Mouse (Mus musculus): ENCODE data around the gene Ppp2r5d.
A peak's percentile ranks its signal among the peaks of the same experiment; 100 is the strongest.

Gene Ppp2r5d

GRCm38 (mm10) chr17:46682654-46683389 lies 22.1 kb downstream of the Ppp2r5d start:
- ATAC-seq (ENCODE audit: insufficient number of reproducible peaks, low FRiP score, low TSS enrichment): no peak

GRCm38 (mm10) chr17:46681466-46682118 lies 23.3 kb downstream of the Ppp2r5d start:
- no peak for ATAC-seq (ENCODE audit: insufficient number of reproducible peaks, low FRiP score, low TSS enrichment)

- ATAC-seq (ENCODE audit: insufficient number of reproducible peaks, low FRiP score, low TSS enrichment): peak; percentile 88
Measured at GRCm38 (mm10) chr17:46680760-46681373, 24.0 kb downstream of the Ppp2r5d start, which contains the start of gene Klhdc3. Gene Klhdc3 (minus strand): TSS chr17:46680914.

GRCm38 (mm10) chr17:46679843-46680759 lies 24.8 kb downstream of the Ppp2r5d start:
- ATAC-seq (ENCODE audit: insufficient number of reproducible peaks, low FRiP score, low TSS enrichment): no peak; the same call in 1 of the 2 replicates

GRCm38 (mm10) chr17:46678911-46679310 lies 26.0 kb downstream of the Ppp2r5d start:
- ATAC-seq (ENCODE audit: insufficient number of reproducible peaks, low FRiP score, low TSS enrichment): no peak

GRCm38 (mm10) chr17:46678416-46678815 lies 26.5 kb downstream of the Ppp2r5d start, which contains the start of gene Mea1:
Gene Mea1 (plus strand): TSS chr17:46678793.
- no peak for ATAC-seq (ENCODE audit: insufficient number of reproducible peaks, low FRiP score, low TSS enrichment)

- peak; percentile 4; the same call in 1 of the 2 replicates for ATAC-seq (ENCODE audit: insufficient number of reproducible peaks, low FRiP score, low TSS enrichment)
Measured at GRCm38 (mm10) chr17:46674530-46675283, 30.2 kb downstream of the Ppp2r5d start.

- peak; percentile 87 for ATAC-seq (ENCODE audit: insufficient number of reproducible peaks, low FRiP score, low TSS enrichment)
Measured at GRCm38 (mm10) chr17:46673850-46674529, 30.9 kb downstream of the Ppp2r5d start, which contains the start of gene Rrp36. Gene Rrp36 (minus strand): TSS chr17:46674352.

GRCm38 (mm10) chr17:46669911-46670310 lies 35.0 kb downstream of the Ppp2r5d start:
- no peak for ATAC-seq (ENCODE audit: insufficient number of reproducible peaks, low FRiP score, low TSS enrichment)

GRCm38 (mm10) chr17:46667712-46668111 lies 37.2 kb downstream of the Ppp2r5d start:
- no peak for ATAC-seq (ENCODE audit: insufficient number of reproducible peaks, low FRiP score, low TSS enrichment)

GRCm38 (mm10) chr17:46662730-46663129 lies 42.2 kb downstream of the Ppp2r5d start:
- ATAC-seq (ENCODE audit: insufficient number of reproducible peaks, low FRiP score, low TSS enrichment): peak; percentile 71

GRCm38 (mm10) chr17:46661981-46662380 lies 42.9 kb downstream of the Ppp2r5d start:
- ATAC-seq (ENCODE audit: insufficient number of reproducible peaks, low FRiP score, low TSS enrichment): no peak

- peak; percentile 59; the same call in 1 of the 2 replicates for ATAC-seq (ENCODE audit: insufficient number of reproducible peaks, low FRiP score, low TSS enrichment)
Measured at GRCm38 (mm10) chr17:46661351-46661750, 43.6 kb downstream of the Ppp2r5d start.

GRCm38 (mm10) chr17:46656054-46656453 lies 48.9 kb downstream of the Ppp2r5d start:
- ATAC-seq (ENCODE audit: insufficient number of reproducible peaks, low FRiP score, low TSS enrichment): no peak

GRCm38 (mm10) chr17:46651755-46652547 lies 53.0 kb downstream of the Ppp2r5d start:
- ATAC-seq (ENCODE audit: insufficient number of reproducible peaks, low FRiP score, low TSS enrichment): no peak

- ATAC-seq (ENCODE audit: insufficient number of reproducible peaks, low FRiP score, low TSS enrichment): no peak
Measured at GRCm38 (mm10) chr17:46651292-46651691, 53.6 kb downstream of the Ppp2r5d start.

GRCm38 (mm10) chr17:46650232-46651031 lies 54.5 kb downstream of the Ppp2r5d start, which contains the start of gene Cul7:
Gene Cul7 (plus strand): TSS chr17:46650337.
- peak; percentile 74 for ATAC-seq (ENCODE audit: insufficient number of reproducible peaks, low FRiP score, low TSS enrichment)

Measured in cerebellum, adult (tissue).